Mouse (Mus musculus): ENCODE results near the gene Slc52a3. TPM values are rescaled to one million over a fixed set of nuclear protein-coding genes. Genes with fewer than 3 reads are reported as not detected.
A peak's percentile ranks its signal among the peaks of the same experiment; 100 is the strongest.

Slc52a3 gene
- polyA plus RNA-seq, 1 experiment from 2014 or later = 0.43 TPM

- TF ChIP-seq CTCF (IDR thresholded peaks at IDR 0.05; ENCODE audit: low read depth) (no peak), EP300 (IDR thresholded peaks at IDR 0.05; ENCODE audit: low read depth) (no peak)
- peaks cover 12% of the 10 kb centered on the region; the same call in 1 of the 2 replicates for H3K27me3 ChIP-seq (ENCODE audit: insufficient read depth, low read length)
- H3K36me3 ChIP-seq (replicated peaks; ENCODE audit: insufficient read depth, low read length) = no peaks in the 10 kb centered on the region
- H3K4me3 ChIP-seq (ENCODE audit: low read depth, low read length) = no peak overlapping the region
- DNase-seq = no peak
- no peak overlapping the region for H3K4me2 ChIP-seq (ENCODE audit: low read depth, low read length)
- no peak overlapping the region for H3K27ac ChIP-seq (ENCODE audit: low read depth)
- no peaks in the 10 kb centered on the region for H3K9me3 ChIP-seq (ENCODE audit: low read length)
- WGBS (ENCODE audit: insufficient replicate concordance) = 72% methylated on average over 9 of the region's 9 CpGs
- H3K9ac ChIP-seq (replicated peaks) = no peak overlapping the region
- no peaks in the 10 kb centered on the region for H3K4me1 ChIP-seq (ENCODE audit: insufficient read depth)
- no peak for ATAC-seq
These were observed 60.9 kb downstream of the Slc52a3 start for GRCm38 (mm10) chr2:152057252-152057563.

MicroRNAs within 50 kb of the gene (microRNA counts, 519-probe panel; counts per million panel counts)
- microRNA mmu-miR-1953 = 1,511 counts per million, percentile 11 among the panel's probes with 10 or more counts

Small RNA genes lying within 50 kb of the gene (microRNA-seq; reads per million reads assigned to microRNA genes)
- 1.2 reads per million for gene Mir1953

Other genes starting within 250 kb of the Slc52a3 start
- 0.05 TPM in 1 of 2 replicates, not detected in the other for gene Rspo4, start 153.6 kb upstream of the Slc52a3 start, polyA plus RNA-seq (2015; fragmentation: Nextera tagmentation; extraction: Ambion mirVana)
- gene Angpt4, start 85.3 kb upstream of the Slc52a3 start, polyA plus RNA-seq (2015; fragmentation: Nextera tagmentation; extraction: Ambion mirVana) = 0.14 and 0.26 TPM in 2 replicates
- gene Fam110a, start 16.3 kb upstream of the Slc52a3 start, polyA plus RNA-seq (2015; fragmentation: Nextera tagmentation; extraction: Ambion mirVana) = 6.3 and 7.3 TPM in 2 replicates
- gene Scrt2, start 85.0 kb downstream of the Slc52a3 start, polyA plus RNA-seq (2015; fragmentation: Nextera tagmentation; extraction: Ambion mirVana) = not detected in 2 replicates
- gene Srxn1, start 109.0 kb downstream of the Slc52a3 start, polyA plus RNA-seq (2015; fragmentation: Nextera tagmentation; extraction: Ambion mirVana) = 8.2 and 8.7 TPM in 2 replicates
- 0.14 and 0.18 TPM in 2 replicates for gene Tcf15, start 147.1 kb downstream of the Slc52a3 start, polyA plus RNA-seq (2015; fragmentation: Nextera tagmentation; extraction: Ambion mirVana)
- gene Csnk2a1, start 230.3 kb downstream of the Slc52a3 start, polyA plus RNA-seq (2015; fragmentation: Nextera tagmentation; extraction: Ambion mirVana) = 40.5 and 43.1 TPM in 2 replicates